Mouse (Mus musculus): ENCODE measurements around the gene Ostm1. TPM values are rescaled to one million over a fixed set of nuclear protein-coding genes. Genes with fewer than 3 reads are reported as not detected.

Ostm1 gene
- total RNA-seq, 2 experiments from 2014 or later: 51.7 to 53.7 TPM

DNA sequence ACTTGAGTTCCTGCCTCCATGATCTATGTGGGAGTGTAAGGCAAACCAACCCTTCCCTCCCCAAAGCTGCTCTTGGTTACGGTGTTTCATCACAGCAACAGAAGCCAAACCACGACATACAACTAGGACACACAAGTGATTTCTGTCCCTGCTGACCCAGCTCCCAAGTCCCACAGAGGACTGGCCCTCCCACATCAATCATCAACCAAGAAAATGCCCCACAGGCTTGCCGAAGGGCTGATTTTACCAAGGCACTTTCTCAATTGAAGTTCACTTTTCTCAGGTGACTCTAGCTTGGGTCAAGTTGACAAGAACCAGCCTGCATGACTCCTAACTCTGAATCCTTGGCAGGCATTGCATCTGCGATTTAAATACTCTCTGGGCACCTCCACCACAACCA, 91.9 kb downstream of the Ostm1 start:
- DNase-seq (ENCODE audit: low spot score in 2 of 2): no peak

GRCm38 (mm10) chr10:42678331-42678730, 94.7 kb downstream of the Ostm1 start:
- DNase-seq (ENCODE audit: low spot score in 2 of 2): no peak

DNA sequence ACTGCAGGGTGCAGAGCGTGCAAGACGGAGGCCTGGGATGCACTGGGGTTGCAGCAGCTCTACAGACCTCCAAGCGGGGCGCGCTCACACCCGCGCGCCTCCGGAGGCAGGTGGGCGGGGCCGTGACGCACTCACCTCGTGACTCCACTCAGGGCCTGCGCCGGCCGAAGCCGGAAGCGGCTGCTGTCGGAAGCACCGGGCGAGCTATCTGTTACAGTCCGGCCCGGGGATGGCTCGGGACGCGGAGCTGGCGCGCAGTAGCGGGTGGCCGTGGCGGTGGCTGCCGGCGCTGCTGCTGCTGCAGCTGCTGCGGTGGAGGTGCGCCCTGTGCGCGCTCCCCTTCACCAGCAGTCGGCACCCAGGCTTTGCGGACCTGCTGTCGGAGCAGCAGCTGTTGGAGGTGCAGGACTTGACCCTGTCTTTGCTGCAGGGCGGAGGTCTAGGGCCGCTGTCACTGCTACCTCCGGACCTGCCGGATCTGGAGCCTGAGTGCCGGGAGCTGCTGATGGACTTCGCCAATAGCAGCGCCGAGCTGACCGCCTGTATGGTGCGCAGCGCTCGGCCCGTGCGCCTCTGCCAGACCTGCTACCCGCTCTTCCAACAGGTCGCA, 95.2 kb downstream of the Ostm1 start:
- DNase-seq (ENCODE audit: low spot score in 2 of 2): peak; percentile 91 to 94

GRCm38 (mm10) chr10:42679586-42679985, 96.0 kb downstream of the Ostm1 start:
- DNase-seq (ENCODE audit: low spot score in 2 of 2): no peak

GRCm38 (mm10) chr10:42680582-42681001, 97.0 kb downstream of the Ostm1 start:
- DNase-seq (ENCODE audit: low spot score in 2 of 2): no peak

DNA sequence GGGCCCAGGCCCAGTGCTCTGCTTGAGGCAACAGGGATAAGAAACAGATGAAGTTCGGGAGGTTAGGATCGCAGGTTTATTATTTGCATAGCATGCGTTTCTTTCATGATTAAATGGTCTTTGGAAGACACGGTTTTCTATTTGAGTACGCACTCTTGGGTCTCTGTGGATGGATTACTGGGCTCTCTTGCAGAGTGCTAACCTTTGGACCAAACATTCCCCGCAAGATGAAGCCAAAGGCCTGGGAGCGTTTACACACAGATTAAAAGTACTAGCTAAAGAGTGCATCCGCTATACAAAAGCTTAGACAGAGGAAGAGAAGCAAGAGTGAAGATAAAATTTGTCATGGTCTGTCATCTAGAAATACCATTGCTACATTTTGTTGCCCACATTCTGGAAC, 98.8 kb downstream of the Ostm1 start:
- DNase-seq (ENCODE audit: low spot score in 2 of 2): no peak

DNA sequence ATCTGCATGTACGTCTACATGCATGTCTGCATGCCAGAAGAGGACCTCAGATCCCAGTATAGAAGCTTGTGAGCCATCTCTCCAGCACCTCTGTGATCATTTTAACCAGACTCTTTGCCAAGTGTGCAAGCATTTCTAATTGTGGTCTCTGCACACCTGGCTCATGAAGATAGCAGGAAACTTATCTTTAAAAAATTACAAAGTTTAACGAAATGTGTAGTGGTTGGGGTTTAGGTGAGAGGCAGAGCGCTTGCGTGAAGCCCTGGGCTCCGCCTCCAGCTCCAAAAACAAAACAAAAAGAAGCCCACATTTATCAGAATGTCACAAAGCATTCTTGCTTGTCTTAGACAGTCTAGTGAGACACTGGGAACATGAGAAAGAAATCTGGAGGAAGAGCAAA, 104.3 kb downstream of the Ostm1 start:
- no peak for DNase-seq (ENCODE audit: low spot score in 2 of 2)

DNA sequence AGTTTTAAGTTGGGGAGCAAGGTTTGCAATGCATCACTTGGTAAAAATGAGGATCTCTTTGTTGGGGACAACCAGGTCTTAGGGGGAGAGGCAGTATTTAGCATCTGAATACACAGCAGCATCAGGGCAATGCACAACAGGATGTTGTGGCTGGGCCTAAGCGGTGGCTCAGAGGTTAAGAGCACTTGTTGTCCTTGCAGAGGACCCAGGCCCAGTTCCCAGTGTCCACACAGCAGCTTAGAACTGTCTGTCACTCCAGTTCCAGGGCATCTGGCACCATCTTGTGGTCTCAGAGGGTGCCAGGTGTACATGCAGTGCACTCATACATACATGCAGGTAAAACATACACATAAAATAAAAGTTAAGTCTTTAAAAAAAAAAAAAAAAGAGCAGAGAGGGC, 106.1 kb downstream of the Ostm1 start:
- no peak for DNase-seq (ENCODE audit: low spot score in 2 of 2)

DNA sequence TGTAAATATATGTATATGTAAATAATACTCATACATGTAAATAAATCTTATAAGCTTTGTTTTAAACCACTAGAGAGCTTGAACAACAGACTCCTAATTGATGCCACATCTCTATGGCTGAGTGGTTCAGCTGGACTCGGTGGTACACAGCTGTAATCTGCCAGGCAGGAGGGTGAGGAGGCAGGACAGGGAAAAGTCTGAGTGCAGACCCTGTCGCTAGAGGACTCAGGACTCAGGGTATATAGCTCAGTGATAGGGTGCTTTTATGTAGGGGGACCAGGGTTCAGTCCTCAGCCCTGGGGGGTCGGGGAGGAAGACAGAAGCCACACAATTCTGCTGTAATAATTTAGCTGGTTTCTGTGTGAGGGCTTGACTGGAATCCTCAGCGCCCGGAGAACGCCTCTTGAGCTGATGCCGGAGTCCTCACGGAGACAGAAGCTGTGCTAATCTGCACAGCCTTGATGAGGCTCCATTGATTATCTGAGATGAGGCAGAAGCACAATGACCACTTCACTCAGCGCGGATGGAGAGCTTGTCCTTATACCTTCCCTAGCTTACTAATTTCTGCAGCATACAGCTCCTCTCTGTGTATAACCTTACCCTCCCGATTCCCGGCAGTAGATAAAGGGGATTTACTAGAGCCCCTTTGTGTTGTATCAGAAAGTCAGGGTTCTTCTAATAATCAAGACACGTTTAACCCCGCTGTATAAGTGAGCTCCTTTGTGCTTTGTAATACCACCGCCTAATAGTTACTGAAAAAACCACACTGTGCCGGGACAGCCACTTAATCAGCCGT, 106.8 kb downstream of the Ostm1 start:
- DNase-seq (ENCODE audit: low spot score in 2 of 2): no peak

DNA sequence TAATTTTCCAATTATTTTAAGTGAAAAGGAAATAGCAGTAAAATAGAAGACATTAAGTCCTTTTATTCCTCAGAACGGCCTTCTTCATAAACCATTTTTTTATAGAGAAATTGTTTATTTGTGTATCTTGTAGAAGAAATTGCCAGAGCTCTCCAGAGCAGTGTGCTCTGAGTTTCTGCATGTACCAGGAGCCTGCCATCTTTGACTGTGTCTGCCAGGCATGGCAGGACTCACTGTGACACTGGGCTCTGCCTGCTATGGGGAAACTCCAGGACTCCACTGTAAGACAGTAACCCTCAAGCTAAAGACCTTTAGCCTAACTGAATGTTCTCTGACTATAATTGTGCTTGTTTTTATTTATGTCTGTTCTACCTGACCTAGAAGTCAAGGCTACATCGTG, 107.4 kb downstream of the Ostm1 start:
- DNase-seq (ENCODE audit: low spot score in 2 of 2): no peak

DNA sequence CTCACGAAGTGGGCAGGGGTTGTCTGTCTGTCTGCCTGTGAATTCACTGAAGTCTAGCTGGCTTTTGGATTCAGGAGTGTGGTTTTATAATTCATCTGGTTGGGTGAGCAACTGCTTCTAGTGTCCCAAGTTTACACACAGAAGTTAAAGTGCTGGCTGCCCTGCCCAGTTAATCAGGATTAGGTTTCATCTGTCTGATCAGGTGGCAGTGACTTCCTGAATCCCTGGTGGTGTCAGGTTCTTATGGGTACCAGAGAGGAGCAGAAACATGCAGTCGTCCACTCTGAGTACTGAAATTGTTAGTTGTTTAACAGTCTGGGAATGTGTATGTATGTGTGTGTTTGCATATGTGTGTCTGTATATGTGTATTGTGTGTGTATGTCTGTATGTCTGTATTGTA, 108.5 kb downstream of the Ostm1 start:
- no peak for DNase-seq (ENCODE audit: low spot score in 2 of 2)

- DNase-seq (ENCODE audit: low spot score in 2 of 2): no peak
Observed at GRCm38 (mm10) chr10:42692794-42693193, 109.2 kb downstream of the Ostm1 start.

DNA sequence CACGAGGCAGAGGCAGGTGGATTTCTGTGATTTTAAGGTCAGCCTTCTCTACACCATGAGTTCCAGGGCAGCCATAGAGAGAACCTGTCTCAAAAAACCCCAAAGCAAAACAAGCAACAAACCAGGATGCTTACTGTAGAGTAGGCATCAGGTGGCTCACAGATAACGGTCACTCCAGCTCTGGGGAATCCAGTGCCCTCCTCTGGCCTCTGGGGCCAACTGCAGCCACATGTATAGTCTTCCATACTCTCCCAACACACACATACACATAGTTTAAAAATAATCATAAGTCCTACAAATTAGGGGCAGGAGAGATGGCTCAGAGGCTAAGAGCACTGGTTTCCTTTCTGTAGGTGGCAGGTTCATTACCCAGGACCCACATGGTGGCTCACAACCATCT, 109.9 kb downstream of the Ostm1 start:
- DNase-seq (ENCODE audit: low spot score in 2 of 2): no peak

GRCm38 (mm10) chr10:42696361-42696760, 112.7 kb downstream of the Ostm1 start:
- no peak for DNase-seq (ENCODE audit: low spot score in 2 of 2)

- peak; percentile 71 to 76 for DNase-seq (ENCODE audit: low spot score in 2 of 2)
Observed at GRCm38 (mm10) chr10:42697007-42697406, 113.4 kb downstream of the Ostm1 start.

- no peak for DNase-seq (ENCODE audit: low spot score in 2 of 2)
Observed at GRCm38 (mm10) chr10:42698375-42698774, 114.8 kb downstream of the Ostm1 start.

GRCm38 (mm10) chr10:42698994-42699393, 115.4 kb downstream of the Ostm1 start:
- DNase-seq (ENCODE audit: low spot score in 2 of 2): no peak

DNA sequence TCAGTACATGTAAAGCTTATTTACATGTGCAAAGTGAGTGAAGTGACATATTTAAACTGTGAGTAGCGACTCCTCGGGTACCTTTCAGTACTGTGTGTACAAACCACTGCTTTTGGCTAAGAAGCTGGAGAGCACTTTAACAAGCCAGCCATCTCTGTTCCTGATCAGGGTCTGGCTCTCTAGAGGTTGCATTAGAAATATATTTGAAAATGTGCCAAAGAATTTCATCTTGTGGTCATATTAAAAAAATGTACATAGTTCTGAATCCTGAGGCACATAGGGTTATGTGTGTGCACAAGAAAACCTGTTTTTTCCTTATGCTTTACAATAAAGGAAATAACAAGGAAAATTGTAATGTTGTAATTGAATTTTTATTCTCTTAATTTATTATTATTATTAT, 118.5 kb downstream of the Ostm1 start:
- DNase-seq (ENCODE audit: low spot score in 2 of 2): no peak

DNA sequence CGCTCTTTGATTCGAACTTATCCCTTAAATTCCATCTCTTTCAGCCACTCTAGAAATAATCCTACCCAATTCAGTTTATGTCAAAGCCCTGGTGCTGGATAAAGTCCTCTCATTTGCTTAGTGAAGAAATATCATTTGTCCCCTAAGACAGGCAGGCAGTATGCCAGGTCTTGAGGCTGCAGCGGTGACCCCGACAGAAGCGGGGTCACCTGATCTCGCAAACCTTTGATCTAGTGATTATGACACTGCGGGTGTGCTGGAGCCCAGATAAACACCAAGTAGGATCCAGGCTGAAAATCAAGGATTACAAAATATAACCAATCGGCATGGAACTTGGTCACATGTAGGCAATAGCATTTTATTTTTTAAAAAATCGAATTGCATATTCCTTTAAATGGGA, 131.1 kb downstream of the Ostm1 start:
- DNase-seq (ENCODE audit: low spot score in 2 of 2): no peak

DNA sequence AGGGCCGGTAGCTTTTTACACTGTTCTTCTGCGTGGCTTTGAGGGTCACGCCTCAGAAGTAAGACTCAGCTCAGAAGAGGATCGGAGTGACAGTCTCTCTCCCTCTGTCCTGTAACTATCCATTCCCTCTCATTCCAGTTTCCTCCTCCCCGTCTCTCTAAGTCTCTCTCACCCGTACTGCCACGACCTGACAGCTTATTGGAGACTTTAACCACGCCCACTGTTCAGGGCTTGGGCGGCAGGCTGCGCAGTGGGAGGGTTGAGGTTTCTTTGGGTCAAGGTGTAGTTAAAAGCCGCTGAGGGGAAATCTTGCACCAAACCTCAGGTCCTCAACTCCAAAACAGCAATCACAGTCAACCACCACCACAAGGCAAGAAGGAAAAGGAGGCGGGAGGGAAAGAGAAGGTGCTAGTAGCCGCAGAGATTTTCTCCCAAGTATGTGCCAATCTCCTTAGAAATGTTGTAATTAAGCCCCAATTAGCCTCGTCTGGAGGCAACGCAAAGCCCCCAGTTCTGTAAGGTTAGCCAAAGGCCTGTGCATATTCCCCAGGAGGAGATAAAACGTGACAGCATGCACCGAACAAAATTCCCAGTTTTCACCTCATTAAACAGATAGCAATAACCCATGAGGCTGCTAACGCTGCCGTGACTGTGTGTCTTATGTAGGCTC, 131.9 kb downstream of the Ostm1 start:
- DNase-seq (ENCODE audit: low spot score in 2 of 2): no peak

GRCm38 (mm10) chr10:42722116-42722515, 138.5 kb downstream of the Ostm1 start:
- DNase-seq (ENCODE audit: low spot score in 2 of 2): no peak
